Mouse (Mus musculus): ENCODE measurements around the gene March4.

- TF ChIP-seq POLR2A (IDR thresholded peaks at IDR 0.05; ENCODE audit: low read depth, low read length): no peak
- no peak for TF ChIP-seq CTCF (IDR thresholded peaks at IDR 0.05; ENCODE audit: extremely low read depth, insufficient read depth, insufficient read length, insufficient replicate concordance)
Observed at GRCm38 (mm10) chr1:72530516-72531196, 6.1 kb downstream of the March4 start.

Measured in spleen, adult 2 months (tissue).